Mouse (Mus musculus): Measurements from ENCODE around the gene Ifna2.

- TF ChIP-seq CTCF (IDR thresholded peaks at IDR 0.05; ENCODE audit: extremely low read depth, insufficient read length, insufficient replicate concordance, low read depth, low read length) (no peak), POLR2A (IDR thresholded peaks at IDR 0.05; ENCODE audit: low read depth, low read length) (no peak)
Observed at GRCm38 (mm10) chr4:88718715-88719114, 35.0 kb upstream of the Ifna2 start.

All from small intestine, adult 2 months (tissue).